Mouse (Mus musculus) C3H10T1/2 (cell line): ENCODE data around the gene Gm17662. TPM values are rescaled to one million over a fixed set of nuclear protein-coding genes. Genes with fewer than 3 reads are reported as not detected.

ENCODE experiments used
- polyA plus RNA-seq, 2 experiments: library from polyadenylated mRNA; unstranded; fragments of >200 nt; fragmentation: generic; extraction: Trizol; gene quantifications; one replicate each; pipeline ENCODE4 v1.2.1; 2012; ENCODE audit warnings: missing spikeins in 2 of 2

Gene Gm17662
- polyA plus RNA-seq = not detected

GRCm38 (mm10) chr4:104857029-104857428 is at the start of gene Gm17662:
TSS of gene Gm17662 (plus strand) at chr4:104857329.

GRCm38 (mm10) chr4:104876323-104876722 is 19.2 kb downstream of the Gm17662 start, which contains the start of gene C8a:
TSS of gene C8a (minus strand) at chr4:104876398.

Other genes starting within 250 kb of the Gm17662 start
- not detected for gene C8b, start 91.0 kb upstream of the Gm17662 start, polyA plus RNA-seq
- not detected for gene C8a, start 19.1 kb downstream of the Gm17662 start, polyA plus RNA-seq
- under 1 TPM; 0.07 TPM for gene Fyb2, start 56.1 kb downstream of the Gm17662 start, polyA plus RNA-seq